Mouse (Mus musculus) cerebellum, postnatal 36 days (tissue): ENCODE measurements around the gene Specc1.

Experiments
- DNase-seq, 2 experiments: peaks; one replicate each; pipeline ENCODE4 v3.0.0; 2021 to 2022; ENCODE audit warnings: mixed read lengths in 2 of 2

Specc1 gene

DNA sequence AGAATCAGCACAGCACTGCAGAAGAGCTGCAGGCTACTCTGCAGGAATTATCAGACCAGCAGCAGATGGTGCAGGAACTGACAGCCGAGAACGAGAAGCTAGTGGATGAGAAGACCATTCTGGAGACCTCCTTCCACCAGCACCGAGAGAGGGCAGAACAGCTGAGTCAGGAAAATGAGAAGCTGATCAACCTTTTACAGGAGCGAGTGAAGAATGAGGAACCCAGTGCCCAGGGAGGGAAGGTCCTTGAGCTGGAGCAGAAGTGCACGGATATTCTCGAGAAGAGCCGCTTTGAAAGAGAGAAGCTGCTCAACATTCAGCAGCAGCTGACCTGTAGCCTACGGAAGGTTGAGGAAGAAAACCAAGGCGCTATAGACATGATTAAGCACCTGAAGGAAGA is 162.0 kb downstream of the Specc1 start:
- DNase-seq, result peak; percentile 16 to 19

DNA sequence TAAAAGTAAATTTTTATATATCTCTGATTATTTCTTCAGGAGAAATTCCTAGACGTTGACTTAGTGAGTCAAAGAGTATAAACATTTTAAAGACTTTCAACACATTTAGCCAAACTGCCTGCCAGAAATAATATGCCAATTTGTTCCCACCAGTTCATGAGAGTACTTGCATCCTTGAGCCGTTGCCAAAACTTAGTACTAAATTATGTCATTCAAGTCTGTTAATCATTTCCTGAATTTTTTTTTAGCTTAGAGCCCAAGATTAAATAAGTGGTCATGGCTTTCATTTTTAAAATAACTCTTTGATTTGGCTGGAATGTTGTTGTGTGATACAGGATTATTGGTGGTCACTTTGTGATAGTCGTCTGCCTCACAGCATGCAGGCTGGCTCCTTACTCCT is 163.3 kb downstream of the Specc1 start:
- no peak for DNase-seq

DNA sequence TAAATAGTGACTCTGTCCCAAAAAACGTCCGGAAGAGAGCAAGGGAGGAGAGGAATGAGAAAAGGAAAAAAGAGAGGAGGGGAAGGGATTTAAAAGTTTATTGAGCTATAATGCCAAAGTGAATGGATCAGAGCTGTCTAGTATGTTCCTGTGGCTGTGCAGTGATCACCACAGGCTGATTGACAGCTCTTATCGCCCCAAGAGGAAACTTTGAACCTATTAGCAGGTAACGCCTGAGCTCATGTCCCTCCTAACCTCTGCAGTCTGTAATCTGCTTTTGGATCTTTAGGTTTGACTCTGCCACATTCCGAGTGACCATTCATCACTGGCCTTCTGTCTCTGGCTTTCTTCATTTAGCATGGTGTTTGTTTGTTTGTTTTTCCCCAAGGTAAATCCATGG is 164.8 kb downstream of the Specc1 start:
- DNase-seq, result no peak

DNA sequence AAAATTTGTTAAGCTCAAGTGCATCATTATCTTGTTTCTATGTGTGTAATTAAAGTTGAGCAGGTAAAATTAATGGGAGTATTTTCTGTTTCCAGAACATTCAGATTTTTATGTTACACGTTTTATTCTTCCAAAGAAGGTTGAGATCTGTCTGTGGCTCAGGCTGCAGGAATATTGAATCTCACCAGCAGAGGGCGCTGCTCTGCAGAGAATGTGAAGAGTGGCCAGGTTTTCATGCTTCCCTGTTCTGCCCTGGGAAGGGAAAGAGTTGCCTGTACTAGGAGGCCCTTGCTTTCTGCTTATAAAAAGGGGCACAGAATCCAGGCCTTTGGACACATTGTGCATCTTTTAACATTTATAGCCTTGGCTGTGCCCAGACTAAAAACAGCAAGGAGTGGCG is 171.1 kb downstream of the Specc1 start:
- DNase-seq, result peak; percentile 84 to 88

DNA sequence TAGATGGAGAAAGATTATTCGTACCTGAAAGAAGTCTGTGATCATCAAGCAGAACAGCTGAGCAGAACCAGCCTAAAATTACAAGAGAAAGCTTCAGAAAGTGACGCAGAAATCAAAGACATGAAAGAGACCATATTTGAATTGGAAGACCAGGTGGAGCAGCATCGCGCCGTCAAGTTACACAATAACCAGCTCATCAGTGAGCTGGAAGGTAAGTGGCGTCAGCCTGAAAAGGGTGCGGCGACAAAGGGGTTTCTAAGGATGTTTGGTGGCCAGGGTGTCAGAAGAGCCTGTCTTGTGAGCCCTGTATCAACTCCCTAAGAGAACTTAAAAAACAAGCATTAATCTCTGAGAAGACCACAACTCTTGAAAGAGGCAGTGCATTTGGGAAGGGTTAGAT is 171.6 kb downstream of the Specc1 start:
- no peak for DNase-seq

DNA sequence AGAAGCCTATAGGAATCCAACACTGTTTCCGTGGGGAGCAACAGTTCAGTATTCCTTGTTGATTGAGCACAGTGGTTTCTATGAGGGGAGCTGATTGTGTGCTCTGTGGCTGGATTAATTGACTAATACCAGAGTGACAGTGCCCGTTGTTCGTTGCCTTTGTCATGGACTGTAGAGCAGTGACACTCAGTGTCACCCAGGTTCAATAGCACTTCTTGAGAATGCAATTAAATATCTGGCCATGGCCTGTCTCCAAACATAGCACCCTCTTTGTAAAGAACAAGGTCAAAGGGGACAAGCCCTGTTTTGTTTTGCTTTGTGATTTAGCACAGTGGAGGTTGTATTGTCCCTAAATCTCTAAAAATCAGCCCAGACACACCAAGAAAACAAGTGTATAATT is 173.6 kb downstream of the Specc1 start:
- no peak for DNase-seq

DNA sequence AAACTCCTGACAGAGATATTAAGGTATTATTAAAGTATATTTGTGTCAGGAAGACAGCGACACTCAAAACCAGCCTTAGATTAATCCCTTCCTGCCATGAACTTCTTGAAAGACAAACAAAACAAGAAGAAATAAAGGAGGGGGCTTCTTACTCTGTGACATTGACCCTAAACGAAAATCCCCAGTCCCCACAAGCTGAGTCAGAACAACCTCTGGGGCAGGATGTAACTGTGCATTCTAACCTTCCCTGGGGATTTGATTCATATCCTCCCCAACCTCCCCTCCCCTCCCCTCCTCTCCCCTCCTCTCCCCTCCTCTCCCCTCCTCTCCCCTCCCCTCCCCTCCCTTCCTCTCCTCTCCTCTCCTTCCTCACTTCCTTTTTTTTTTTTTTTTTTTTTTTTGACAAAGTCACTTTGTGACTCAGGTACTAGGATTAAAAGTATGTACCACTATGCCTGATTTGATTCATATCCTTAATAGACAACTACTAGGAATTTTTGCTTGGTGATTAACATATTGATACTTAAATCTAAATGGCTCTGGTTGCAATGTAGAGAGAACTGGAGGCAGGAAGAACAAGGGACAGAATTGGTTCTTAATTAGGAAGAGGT is 174.2 kb downstream of the Specc1 start:
- DNase-seq, result no peak

DNA sequence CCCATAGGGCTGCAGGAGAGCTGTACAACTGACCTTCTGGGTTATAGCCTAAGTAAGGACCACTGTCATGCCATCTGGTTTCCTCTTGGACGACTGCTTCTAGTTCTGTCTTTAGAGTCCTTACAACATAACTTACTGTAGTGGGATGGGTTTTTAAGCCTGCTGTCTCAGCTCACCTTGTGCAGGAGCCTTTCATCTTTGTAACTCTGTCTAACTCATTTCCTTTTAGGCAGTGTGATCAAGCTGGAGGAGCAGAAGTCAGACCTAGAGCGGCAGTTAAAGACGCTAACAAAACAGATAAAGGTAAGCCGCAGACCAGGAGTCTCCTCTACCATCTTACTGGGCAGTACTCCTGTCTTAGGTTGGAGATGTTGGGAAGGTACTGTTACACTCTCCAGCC is 175.0 kb downstream of the Specc1 start:
- no peak for DNase-seq

DNA sequence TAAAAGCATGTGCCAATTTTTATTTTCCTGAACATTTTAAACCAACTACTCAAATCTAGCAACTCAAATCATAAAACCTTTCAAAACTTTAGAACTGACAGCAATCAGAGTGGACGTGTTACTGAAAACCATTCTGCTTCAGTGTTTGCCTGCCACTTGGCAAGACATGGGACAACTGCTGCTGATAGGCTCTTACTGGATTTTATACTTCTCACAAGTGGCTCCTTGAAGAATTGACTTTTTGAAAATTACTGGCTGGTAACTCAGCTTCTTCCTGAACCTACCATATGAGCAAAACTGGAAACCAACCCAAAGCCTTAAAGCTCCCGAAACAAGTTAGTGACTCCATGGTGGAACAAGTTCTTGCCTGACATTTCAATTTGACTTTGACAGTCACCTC is 177.6 kb downstream of the Specc1 start:
- DNase-seq, result no peak

DNA sequence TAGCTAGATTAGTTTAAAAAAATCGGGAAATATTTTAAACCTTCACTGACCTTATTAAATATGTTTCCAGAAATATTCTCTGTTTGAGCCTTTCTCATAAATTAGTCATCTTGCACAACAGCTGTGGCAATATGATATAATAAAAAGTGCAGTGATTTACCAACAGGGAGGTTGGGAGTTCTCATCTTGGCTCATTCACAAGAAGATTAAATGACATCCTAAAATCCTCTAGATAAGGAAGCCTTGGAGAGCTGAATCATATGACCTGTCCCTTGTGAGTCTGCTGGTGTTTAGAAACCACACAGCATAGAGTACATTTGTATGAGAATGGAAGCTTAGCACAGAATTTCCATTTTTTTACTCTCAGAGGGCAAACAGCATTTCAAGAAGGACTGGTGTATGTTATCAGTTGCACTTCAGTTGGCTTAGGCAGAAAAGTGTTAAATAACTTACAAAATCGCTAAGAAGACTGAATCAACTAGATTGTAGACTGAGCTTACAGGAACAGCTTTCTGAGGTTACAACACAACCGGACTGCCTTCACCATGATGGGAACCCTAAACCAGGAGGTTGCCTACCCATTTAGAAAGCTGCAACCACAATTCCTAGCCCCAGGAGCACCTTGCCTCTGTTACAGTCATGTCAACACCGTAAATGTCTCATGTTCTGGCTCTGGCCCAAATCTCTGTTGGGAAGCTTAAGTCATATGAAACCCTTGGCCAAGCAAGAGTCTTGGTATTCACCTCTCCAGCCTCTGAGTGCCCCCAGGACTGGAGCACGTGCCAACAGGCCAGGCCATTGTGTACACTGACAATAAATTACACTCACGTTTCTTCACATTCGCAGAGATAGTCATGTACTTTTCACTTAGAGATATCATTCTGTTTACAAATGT is 188.9 kb downstream of the Specc1 start:
- DNase-seq, result peak; percentile 18 to 32

DNA sequence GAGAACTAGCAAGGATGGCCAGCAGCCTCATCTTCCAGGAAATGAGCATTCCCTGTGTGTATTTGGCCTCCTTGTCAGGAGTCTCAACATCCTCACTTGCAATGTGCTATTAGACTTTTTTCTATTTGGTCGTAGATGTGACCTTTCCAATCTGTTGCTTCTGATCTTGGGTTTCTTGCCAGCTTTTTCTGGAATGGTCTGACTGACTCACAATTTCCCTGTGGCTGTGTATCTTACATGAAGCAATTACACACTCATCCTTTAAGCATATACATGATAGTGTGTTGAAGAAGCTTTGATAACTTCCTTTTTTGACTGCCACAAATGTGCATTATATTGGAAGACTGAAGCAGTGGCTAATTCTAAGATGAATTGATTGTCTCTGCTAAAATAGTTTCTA is 190.1 kb downstream of the Specc1 start:
- no peak for DNase-seq

DNA sequence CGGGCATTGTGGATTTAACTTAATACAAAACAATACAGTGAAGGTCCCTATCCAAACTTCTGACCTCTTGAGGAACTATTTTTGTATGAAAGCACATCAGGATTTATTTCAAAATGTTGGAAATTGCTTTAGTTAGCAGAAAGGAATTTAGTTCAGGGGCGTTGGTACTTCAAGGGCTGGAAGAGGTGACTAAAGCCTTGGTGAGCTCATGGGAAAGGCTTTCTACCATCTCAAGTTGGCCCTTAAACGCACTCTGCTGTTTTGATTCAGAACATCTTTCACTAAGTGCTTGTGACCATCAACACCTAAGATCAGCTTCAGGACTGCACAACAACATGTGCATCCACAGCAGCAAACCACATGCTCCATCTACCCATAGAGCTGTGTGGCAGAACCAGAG is 191.5 kb downstream of the Specc1 start:
- DNase-seq, result no peak

DNA sequence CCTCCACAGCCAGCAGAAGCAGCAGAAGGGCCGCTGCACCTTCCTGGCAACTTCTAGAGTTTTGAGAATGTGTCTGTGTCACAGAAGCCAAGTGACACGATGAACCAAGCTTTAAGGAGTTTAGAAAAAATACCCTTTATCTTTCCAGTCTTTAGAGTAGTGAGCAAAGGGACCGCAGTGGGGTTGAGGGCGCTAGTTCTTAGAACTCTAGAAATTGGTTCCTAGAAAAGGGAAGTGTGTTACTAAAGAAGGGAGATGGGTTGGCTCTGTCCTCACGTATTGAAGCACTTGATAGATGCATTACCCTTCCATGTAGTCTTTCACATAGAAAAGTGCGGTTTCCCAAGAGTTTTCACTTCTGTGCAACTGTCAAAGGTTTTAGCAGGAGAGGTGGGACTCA is 191.9 kb downstream of the Specc1 start:
- no peak for DNase-seq

DNA sequence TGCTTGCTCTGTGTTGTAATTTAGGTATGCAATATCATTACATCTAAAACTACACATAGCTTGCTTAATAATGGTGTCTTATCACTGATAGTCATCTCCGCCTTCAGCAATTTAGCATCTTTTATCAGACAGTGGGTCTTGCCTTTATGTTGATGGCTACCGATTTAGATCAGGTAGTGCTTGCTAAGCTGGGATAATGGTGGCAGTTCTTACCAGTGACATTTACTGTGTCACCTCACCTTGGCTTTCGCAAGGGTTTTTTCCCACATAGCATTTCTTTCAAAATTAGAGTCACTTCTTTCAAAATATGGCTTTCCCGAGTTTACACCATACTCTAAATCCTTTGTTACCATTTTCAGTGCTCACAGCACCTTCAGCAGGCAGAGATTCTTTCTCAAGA is 196.5 kb downstream of the Specc1 start:
- no peak for DNase-seq

DNA sequence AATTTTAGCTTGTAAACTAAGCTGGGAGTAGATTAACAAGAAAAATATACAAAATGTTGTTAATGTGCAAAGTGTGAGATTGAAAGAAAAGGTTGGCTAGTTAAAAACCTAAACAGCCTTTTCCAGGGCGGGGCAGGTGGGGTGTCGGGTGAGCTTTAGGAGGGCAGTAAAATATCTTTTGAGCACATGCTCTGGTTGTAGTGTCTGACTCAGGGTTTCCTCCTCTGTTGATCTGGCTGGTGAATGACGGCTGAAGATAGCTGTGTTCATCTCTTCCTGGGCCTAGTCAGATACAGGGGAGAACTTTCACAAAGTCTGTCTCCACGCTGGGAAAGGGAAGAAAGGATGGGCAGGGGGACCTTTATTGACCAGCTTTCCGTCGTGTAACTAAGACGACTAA is 203.2 kb downstream of the Specc1 start:
- no peak for DNase-seq

DNA sequence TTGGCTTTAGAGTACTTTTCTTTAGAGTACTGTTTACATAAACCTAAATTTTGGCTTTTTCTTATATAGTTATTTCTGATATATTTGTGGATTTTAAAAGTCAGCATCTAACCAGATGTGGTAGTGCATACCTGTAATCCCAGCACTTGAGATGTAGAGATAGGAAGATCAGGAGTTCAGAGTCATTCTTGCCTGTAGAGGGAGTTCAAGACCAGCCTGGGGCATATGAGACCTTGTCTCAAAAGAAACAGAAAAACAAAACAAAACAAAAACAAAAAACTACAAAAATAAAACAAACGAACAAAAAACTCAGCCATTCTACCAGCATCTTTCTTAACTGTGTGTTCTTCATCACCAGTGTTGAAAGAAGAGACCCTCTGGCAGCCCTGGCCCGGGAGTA is 204.9 kb downstream of the Specc1 start:
- DNase-seq, result no peak

DNA sequence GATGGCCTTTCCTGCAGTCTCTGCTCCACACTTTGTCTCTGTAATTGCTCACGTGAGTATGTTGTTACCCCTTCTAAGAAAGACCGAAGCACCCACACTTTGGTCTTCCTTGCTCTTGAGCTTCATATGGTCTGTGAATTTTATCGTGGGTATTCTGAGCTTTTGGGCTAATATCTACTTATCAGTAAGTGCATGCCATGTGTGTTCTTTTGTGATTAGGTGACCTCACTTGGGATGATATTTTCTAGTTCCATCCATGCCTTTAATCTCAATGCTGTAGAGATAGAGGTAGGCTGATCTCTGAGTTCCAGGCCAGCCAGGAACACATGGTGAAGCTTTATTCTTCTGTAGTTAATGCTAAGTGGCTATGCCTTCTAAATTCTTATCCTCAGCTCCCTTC is 207.8 kb downstream of the Specc1 start:
- DNase-seq, result no peak

DNA sequence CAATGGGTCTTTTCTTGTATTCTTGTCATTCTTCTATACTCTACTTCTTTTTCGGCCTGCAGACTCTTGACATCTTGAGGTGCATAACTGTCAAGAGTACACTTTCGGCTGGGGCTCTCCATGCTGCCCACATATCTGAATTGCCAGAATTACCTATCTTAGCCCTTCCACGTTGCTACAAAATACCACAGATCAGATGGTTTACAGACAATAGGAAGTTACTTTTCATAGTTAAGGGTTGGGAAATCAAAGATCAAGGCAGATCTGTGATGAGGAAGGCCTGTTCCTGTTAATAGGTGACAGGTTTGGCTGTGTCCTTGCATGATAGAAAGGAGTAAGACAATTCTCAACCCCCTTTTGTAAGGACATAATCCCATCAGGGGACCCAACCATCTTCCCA is 209.9 kb downstream of the Specc1 start:
- no peak for DNase-seq

DNA sequence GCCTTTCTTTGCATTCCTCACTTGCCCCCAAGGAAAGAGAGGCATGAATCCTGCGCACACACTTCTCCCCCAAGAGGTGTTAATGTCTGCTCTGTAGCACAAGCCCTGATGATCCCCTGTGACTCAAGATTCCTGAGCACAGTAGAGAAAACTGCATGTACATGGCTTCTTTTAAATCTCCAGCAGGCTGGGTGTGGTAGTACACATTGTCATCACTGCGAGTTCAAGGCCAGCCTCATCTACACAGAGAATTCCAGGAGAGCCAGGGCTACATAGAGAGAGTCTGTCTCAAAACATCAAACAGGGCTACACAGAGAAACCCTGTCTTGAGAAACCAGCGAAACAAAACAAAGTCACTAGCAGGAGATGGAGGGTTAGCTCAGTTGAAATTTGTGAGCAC is 211.6 kb downstream of the Specc1 start:
- DNase-seq, result no peak

DNA sequence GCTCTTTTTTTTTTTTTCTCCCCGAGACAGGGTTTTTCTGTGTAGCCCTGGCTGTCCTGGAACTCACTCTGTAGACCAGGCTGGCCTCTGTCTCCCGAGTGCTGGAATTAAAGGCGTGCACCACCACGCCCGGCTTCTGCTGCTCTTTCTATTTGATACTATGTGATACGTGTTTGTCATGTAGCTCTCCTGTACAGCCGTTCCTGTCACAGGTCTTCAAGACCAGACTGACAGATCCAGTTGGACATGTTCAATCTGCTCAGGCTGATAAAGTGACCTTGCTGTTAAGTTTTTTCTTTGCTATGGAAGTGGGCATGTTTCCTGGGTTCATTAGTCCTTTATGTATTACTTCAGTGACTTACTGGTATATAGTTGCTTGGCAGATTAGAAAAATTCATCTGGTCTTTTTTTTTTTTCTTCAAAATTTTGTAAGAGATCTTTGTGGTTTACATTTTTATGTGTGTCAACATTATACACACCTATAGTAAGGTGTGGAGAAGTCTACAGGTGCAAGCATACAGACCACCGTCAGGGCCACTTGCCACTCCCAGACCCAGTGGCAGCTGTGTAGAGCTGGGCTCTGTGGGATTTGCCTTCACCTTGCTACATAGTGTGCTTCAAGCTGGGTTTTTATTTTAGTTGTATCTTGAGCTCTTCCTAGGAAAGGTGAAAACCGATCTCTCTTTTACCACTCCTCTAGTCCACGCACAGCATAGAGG is 221.0 kb downstream of the Specc1 start:
- DNase-seq, result no peak

DNA sequence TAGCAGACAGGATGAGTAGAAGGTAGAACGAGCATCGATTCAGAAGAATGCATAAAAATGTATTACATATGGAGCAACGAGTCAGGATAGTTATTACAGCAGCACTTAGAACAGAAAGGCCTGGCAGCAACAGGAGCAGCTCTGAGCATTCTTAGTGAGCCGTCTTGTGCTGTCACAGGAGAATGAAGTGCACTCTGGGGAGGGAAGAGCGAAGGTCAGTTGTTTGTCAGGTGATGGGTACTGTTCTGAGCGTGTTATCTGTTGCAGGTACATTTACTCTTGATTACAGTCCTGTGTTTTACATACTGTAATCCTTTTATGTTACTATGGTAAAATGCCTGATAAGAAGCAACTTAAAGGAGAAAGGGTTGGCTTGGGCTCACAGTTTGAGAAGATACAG is 224.2 kb downstream of the Specc1 start:
- DNase-seq, result no peak

DNA sequence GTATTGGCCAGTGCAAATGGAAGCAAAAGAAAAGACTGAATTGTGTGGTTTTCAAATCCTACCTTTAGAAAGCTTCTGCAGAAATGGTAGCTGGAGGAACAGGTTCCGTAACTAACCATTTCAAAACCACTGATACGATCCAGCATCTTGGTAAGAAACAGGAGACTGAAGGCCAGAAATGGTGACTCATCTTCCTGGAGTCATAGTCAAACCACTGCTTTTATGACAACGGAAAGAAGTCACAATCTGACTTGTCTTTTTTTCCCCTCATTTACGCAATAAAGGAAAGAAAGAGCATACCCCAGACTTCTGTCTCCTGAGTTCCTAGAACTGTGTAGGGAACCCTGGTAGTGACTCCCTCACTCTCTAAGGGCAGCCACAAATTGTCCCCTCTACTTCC is 228.3 kb downstream of the Specc1 start:
- DNase-seq, result no peak

DNA sequence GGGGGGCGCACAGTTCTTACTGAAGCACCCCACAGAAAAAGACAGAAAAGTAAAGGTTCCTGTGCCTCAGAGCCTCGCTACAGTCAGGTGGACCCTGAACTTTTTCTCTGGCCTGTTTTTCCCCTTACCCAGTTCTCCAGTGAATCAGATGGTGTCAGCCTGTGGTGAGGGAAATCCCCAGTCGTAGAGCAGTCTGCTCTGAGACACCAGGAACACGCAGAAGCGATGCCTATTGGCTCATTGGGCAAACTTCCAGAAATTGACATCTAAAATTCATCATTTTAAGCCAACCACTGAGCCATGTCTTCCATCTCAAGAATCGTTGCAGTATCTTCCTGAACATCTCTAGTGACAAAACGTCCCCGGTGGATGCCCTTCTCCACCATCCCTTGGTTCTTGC is 230.5 kb downstream of the Specc1 start:
- no peak for DNase-seq

DNA sequence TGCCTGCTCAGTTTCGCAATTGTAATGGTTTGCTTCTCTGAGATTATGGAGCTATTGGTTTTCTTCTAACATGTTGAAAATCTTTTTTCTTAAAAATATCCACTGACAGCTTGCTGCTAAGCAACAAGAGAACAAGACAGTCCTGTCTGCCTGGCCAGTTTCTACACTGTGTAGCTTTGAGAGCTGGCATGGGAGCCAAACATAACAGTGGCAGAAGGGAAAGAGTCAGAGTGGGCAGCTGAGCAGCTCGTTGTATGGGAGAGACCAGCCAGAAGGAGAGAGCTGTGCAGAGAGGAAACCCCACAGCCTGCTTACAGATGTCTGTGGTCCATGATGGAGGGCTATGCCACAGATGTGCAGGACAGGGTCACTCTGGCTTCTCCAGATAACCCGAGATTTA is 235.5 kb downstream of the Specc1 start:
- no peak for DNase-seq
